Mouse (Mus musculus): ENCODE results near the gene Ndufa5. TPM values are rescaled to one million over a fixed set of nuclear protein-coding genes. Genes with fewer than 3 reads are reported as not detected.

Gene Ndufa5
- polyA plus RNA-seq, 1 experiment, result 24.9 TPM

DNA sequence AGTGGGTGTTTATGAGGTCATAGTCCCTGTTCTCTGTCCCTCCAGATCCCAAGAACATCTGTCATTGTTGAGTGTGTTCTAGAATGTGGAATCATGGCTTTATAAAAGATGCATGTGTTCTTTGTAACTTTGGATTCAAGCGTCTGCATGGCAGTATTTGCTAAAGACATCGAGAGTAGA, 141 bp upstream of the Ndufa5 start, which contains the start of gene Asb15:
Asb15 (plus strand) TSS at position 81 of the 180 bp plus-strand sequence.
- H3K27ac ChIP-seq (ENCODE audit: insufficient read depth, low read depth, low read length), result peak within 1 kb of the TSS; percentile 69
- 30% methylated on average over 2 of the region's 2 CpGs for WGBS
- no peaks in the 10 kb centered on the region for H3K27me3 ChIP-seq (replicated peaks; ENCODE audit: control insufficient read depth, insufficient read depth, low read length)
- no peaks in the 10 kb centered on the region for H3K36me3 ChIP-seq (ENCODE audit: control insufficient read depth, insufficient read depth, low read length)
- no peak for DNase-seq
- peaks cover 26% of the 10 kb centered on the region; the same call in 1 of the 2 replicates for H3K4me1 ChIP-seq (ENCODE audit: control insufficient read depth, insufficient read depth, low read length)
- TF ChIP-seq POLR2A (IDR thresholded peaks at IDR 0.05; ENCODE audit: low read depth, low read length) (no peak), CTCF (conservative IDR thresholded peaks at IDR 0.05; ENCODE audit: insufficient read depth, insufficient read length, low read depth, low read length) (no peak)
- H3K4me3 ChIP-seq (ENCODE audit: insufficient read depth, low read depth, low read length), result peak within 1 kb of the TSS; percentile 77

DNA sequence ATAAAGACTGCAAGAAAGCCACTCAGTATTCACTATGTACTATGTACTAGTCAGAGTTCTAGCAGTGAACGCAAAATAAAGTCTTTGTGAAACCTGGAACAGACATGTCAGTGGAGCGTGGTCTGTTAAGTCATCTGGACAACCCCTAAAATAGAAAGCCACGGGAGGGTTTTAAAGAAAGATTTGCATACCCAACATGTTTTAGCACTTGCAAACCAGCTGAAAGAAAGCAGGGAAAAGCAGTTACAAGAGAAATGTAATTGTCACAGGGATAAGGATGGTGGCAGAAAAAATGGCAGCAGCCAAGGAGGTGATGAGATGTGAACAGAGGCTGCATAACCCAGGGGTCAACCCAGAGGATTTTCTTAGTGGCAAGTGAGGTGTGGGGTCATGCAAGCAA, 2.1 kb downstream of the Ndufa5 start:
- DNase-seq, result no peak
- Histone ChIP-seq H3K36me3 (ENCODE audit: control insufficient read depth, insufficient read depth, low read length) (peaks cover 5% of the 10 kb centered on the region; the same call in 1 of the 2 replicates), H3K27ac (ENCODE audit: insufficient read depth, low read depth, low read length) (no peak overlapping the region), H3K4me3 (ENCODE audit: insufficient read depth, low read depth, low read length) (no peak overlapping the region), H3K27me3 (replicated peaks; ENCODE audit: control insufficient read depth, insufficient read depth, low read length) (no peaks in the 10 kb centered on the region), H3K4me1 (ENCODE audit: control insufficient read depth, insufficient read depth, low read length) (peaks cover 23% of the 10 kb centered on the region; the same call in 1 of the 2 replicates)
- WGBS, result 58% methylated on average over 3 of the region's 3 CpGs
- TF ChIP-seq CTCF (conservative IDR thresholded peaks at IDR 0.05; ENCODE audit: insufficient read depth, insufficient read length, low read depth, low read length) (no peak), POLR2A (IDR thresholded peaks at IDR 0.05; ENCODE audit: low read depth, low read length) (no peak)

DNA sequence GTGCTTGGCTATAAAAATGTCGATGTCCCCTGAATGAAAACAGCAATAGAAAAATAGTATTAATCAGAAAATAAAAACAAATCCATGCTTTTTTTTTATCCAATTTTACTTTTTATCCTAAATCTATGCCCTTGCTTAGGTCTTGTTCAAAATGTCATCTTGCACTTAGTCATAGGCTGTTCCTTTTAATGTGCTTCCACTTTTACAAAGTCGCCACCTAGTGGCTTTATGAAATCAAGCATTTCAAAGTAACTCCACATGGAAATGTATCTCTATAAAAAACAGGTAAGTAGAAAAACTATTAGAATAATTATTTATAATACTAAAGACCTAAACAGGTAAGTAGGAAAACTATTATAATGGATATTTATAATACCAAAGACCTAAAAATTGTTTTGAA, 11.6 kb downstream of the Ndufa5 start:
- TF ChIP-seq POLR2A (IDR thresholded peaks at IDR 0.05; ENCODE audit: low read depth, low read length) (no peak), CTCF (conservative IDR thresholded peaks at IDR 0.05; ENCODE audit: insufficient read depth, insufficient read length, low read depth, low read length) (no peak)
- no peaks in the 10 kb centered on the region for H3K27me3 ChIP-seq (replicated peaks; ENCODE audit: control insufficient read depth, insufficient read depth, low read length)
- H3K4me3 ChIP-seq (ENCODE audit: insufficient read depth, low read depth, low read length), result no peak overlapping the region
- H3K27ac ChIP-seq (ENCODE audit: insufficient read depth, low read depth, low read length), result no peak overlapping the region
- no peaks in the 10 kb centered on the region for H3K4me1 ChIP-seq (ENCODE audit: control insufficient read depth, insufficient read depth, low read length)
- WGBS, result 43% methylated on average over 2 of the region's 2 CpGs
- peaks cover 7% of the 10 kb centered on the region for H3K36me3 ChIP-seq (ENCODE audit: control insufficient read depth, insufficient read depth, low read length)
- peak; percentile 52 for DNase-seq

DNA sequence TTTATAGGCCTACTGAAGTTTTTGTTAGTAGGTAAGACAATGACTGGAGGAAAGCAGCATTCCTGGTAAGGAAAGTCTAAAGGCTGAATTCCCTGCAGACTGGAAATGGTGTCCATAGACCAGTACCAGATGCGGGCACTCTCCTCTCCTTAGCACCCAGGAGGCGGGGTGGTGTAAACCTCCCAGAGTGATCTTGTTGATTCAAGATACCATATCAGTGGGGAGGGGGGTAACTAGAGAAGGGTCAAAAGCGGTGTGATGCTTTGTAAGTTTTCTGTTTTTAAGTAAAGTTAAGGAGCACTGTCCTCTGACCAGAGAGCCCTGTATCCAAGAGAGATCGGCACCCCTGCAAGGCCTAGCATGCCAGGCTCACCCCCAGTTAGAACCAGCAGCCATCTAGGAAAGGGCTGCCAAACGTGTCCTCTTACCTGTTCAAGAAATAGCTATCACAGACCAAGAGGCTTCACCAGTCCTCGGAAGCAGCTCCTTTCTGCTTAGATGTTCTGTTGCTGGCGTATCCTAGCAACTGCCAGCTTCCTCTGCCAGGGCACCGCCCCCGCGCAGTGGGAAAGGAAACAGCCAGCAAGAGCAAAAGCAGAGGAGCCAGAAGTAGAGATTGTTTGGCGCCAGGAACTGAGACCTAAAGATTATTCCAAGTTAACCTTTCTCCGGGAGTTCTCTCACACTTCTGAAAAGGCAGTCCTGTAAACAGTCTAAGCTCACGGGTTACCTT, 13.1 kb downstream of the Ndufa5 start, which contains the start of gene Iqub:
Iqub (minus strand) TSS at position 516 of the 733 bp plus-strand sequence.
- Histone ChIP-seq H3K4me1 (ENCODE audit: control insufficient read depth, insufficient read depth, low read length) (no peaks in the 10 kb centered on the region), H3K36me3 (ENCODE audit: control insufficient read depth, insufficient read depth, low read length) (peaks cover 3% of the 10 kb centered on the region; the same call in 1 of the 2 replicates), H3K4me3 (ENCODE audit: insufficient read depth, low read depth, low read length) (no peak within 1 kb of the TSS), H3K27ac (ENCODE audit: insufficient read depth, low read depth, low read length) (no peak within 1 kb of the TSS), H3K27me3 (replicated peaks; ENCODE audit: control insufficient read depth, insufficient read depth, low read length) (no peaks in the 10 kb centered on the region)
- TF ChIP-seq CTCF (conservative IDR thresholded peaks at IDR 0.05; ENCODE audit: insufficient read depth, insufficient read length, low read depth, low read length) (no peak), POLR2A (IDR thresholded peaks at IDR 0.05; ENCODE audit: low read depth, low read length) (no peak)
- WGBS, result 26% methylated on average over 13 of the region's 13 CpGs
- peak; percentile 52 for DNase-seq

DNA sequence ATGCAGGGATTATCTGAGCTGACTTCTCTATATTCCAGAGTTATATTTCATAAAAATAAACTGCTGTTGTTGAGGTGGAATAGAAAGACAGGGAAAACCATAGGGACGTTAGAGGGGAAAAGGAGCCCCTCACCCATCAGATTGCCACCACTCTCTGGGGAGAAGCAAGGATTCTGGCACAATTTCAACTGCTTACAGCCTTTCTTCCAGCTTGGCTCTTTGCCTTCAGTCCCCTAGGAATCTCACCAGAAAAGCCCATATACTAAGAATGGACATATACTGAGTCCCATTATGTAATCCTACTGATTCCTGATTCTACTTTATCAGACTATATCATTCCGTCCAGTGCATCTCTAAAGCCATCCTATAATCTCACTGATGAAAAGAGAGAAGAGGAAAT, 23.7 kb downstream of the Ndufa5 start:
- TF ChIP-seq POLR2A (IDR thresholded peaks at IDR 0.05; ENCODE audit: low read depth, low read length), result no peak
- TF ChIP-seq CTCF (conservative IDR thresholded peaks at IDR 0.05; ENCODE audit: insufficient read depth, insufficient read length, low read depth, low read length), result no peak
- 79% methylated on average over 2 of the region's 2 CpGs for WGBS
- Histone ChIP-seq H3K4me1 (ENCODE audit: control insufficient read depth, insufficient read depth, low read length) (no peaks in the 10 kb centered on the region), H3K27me3 (replicated peaks; ENCODE audit: control insufficient read depth, insufficient read depth, low read length) (no peaks in the 10 kb centered on the region), H3K36me3 (ENCODE audit: control insufficient read depth, insufficient read depth, low read length) (no peaks in the 10 kb centered on the region), H3K27ac (ENCODE audit: insufficient read depth, low read depth, low read length) (no peak overlapping the region), H3K4me3 (ENCODE audit: insufficient read depth, low read depth, low read length) (no peak overlapping the region)
- DNase-seq, result no peak

DNA sequence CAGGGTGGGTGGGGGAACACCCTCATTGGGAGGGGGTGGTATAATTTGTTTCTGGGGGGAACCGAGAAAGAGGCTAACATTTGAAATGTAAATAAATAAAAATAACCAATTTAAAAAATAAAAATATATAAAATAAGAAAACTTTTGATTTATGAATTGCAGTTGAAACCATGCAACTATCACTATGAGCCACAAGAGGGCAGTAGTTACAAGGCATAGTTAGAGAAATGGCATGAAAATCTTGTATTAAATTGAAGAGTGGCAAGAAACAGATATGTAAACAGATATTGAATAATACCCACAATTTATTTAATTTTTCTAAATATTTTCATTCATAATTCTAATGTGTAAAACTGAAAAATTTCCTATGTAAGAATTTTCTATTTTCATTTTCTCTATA, 37.5 kb downstream of the Ndufa5 start:
- peak; percentile 16 for DNase-seq
- no peak for TF ChIP-seq CTCF (conservative IDR thresholded peaks at IDR 0.05; ENCODE audit: insufficient read depth, insufficient read length, low read depth, low read length)
- Histone ChIP-seq H3K27ac (ENCODE audit: insufficient read depth, low read depth, low read length) (no peak overlapping the region), H3K27me3 (replicated peaks; ENCODE audit: control insufficient read depth, insufficient read depth, low read length) (no peaks in the 10 kb centered on the region), H3K4me1 (ENCODE audit: control insufficient read depth, insufficient read depth, low read length) (no peaks in the 10 kb centered on the region), H3K36me3 (ENCODE audit: control insufficient read depth, insufficient read depth, low read length) (no peaks in the 10 kb centered on the region), H3K4me3 (ENCODE audit: insufficient read depth, low read depth, low read length) (no peak overlapping the region)
- WGBS, result 10% methylated on average over 1 of the region's 1 CpGs

DNA sequence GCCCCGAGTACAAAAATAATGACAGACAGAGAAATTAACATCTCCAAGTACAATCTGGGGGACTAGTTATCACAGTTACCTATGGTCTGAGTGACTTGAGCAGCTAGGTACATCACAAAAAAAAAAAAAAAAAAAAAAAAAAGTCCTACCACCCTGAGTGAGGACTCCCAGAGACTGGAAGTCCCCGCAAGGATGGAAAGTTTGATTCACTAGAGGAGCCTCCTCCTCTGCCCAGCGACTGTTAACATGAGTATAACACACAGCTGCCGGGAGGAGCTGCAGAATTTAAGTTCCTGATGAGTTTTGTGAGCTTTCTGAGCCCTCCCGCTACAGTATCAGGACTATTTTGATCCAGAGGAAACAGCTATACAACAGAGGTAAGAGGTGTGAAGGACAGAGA, 41.3 kb downstream of the Ndufa5 start:
- Histone ChIP-seq H3K36me3 (ENCODE audit: control insufficient read depth, insufficient read depth, low read length) (no peaks in the 10 kb centered on the region), H3K27me3 (replicated peaks; ENCODE audit: control insufficient read depth, insufficient read depth, low read length) (no peaks in the 10 kb centered on the region), H3K4me3 (ENCODE audit: insufficient read depth, low read depth, low read length) (no peak overlapping the region), H3K27ac (ENCODE audit: insufficient read depth, low read depth, low read length) (no peak overlapping the region), H3K4me1 (ENCODE audit: control insufficient read depth, insufficient read depth, low read length) (no peaks in the 10 kb centered on the region)
- no peak for DNase-seq
- WGBS, result 78% methylated on average over 5 of the region's 5 CpGs
- TF ChIP-seq POLR2A (IDR thresholded peaks at IDR 0.05; ENCODE audit: low read depth, low read length) (no peak), CTCF (conservative IDR thresholded peaks at IDR 0.05; ENCODE audit: insufficient read depth, insufficient read length, low read depth, low read length) (no peak)
